Mouse (Mus musculus): ENCODE measurements around the gene Pde7b. TPM values are rescaled to one million over a fixed set of nuclear protein-coding genes. Genes with fewer than 3 reads are reported as not detected.

The Pde7b gene
- total and polyA plus RNA-seq, 3 experiments, result 11.7 to 57.0 (median 53.1) TPM

GRCm38 (mm10) chr10:20398224-20398623 is 326.7 kb downstream of the Pde7b start:
- DNase-seq, result no peak
- intact Hi-C loops (cut with DNase I), result no loop called here
- Histone ChIP-seq H3K36me3 (ENCODE audit: control insufficient read depth, insufficient read depth, low read length) (no peaks in the 10 kb centered on the region), H3K27ac (no peak overlapping the region), H3K27me3 (ENCODE audit: control insufficient read depth, insufficient read depth, low read length) (no peaks in the 10 kb centered on the region), H3K4me1 (ENCODE audit: control insufficient read depth, insufficient read depth, low read length) (no peaks in the 10 kb centered on the region), H3K9ac (ENCODE audit: low read depth, low read length) (no peak overlapping the region), H3K4me3 (no peak overlapping the region), H3K79me2 (replicated peaks; ENCODE audit: control insufficient read depth, insufficient read depth, low read length) (no peaks in the 10 kb centered on the region)
- no peak for TF ChIP-seq EP300 (IDR thresholded peaks at IDR 0.05; ENCODE audit: insufficient read depth, low read depth, low read length)
- TF ChIP-seq CTCF (IDR thresholded peaks at IDR 0.05), result no peak
- TF ChIP-seq POLR2A (IDR thresholded peaks at IDR 0.05; ENCODE audit: insufficient read depth, low read depth, low read length), result no peak
- 65% methylated on average over 6 of the region's 6 CpGs for WGBS

GRCm38 (mm10) chr10:20395778-20396177 is 329.1 kb downstream of the Pde7b start:
- no peaks in the 10 kb centered on the region for H3K27me3 ChIP-seq (ENCODE audit: control insufficient read depth, insufficient read depth, low read length)
- DNase-seq, result no peak
- WGBS, result 88% methylated on average over 3 of the region's 3 CpGs
- no peaks in the 10 kb centered on the region for H3K79me2 ChIP-seq (replicated peaks; ENCODE audit: control insufficient read depth, insufficient read depth, low read length)
- intact Hi-C loops (cut with DNase I), result no loop called here
- H3K4me3 ChIP-seq, result no peak overlapping the region
- H3K4me1 ChIP-seq (ENCODE audit: control insufficient read depth, insufficient read depth, low read length), result no peaks in the 10 kb centered on the region
- no peaks in the 10 kb centered on the region for H3K36me3 ChIP-seq (ENCODE audit: control insufficient read depth, insufficient read depth, low read length)
- H3K9ac ChIP-seq (ENCODE audit: low read depth, low read length), result no peak overlapping the region
- TF ChIP-seq EP300 (IDR thresholded peaks at IDR 0.05; ENCODE audit: insufficient read depth, low read depth, low read length), result no peak
- TF ChIP-seq CTCF (IDR thresholded peaks at IDR 0.05), result no peak
- no peak for TF ChIP-seq POLR2A (IDR thresholded peaks at IDR 0.05; ENCODE audit: insufficient read depth, low read depth, low read length)
- H3K27ac ChIP-seq, result no peak overlapping the region

GRCm38 (mm10) chr10:20394815-20395214 is 330.1 kb downstream of the Pde7b start:
- Histone ChIP-seq H3K27ac (no peak overlapping the region), H3K4me3 (no peak overlapping the region), H3K36me3 (ENCODE audit: control insufficient read depth, insufficient read depth, low read length) (no peaks in the 10 kb centered on the region), H3K9ac (ENCODE audit: low read depth, low read length) (no peak overlapping the region), H3K27me3 (ENCODE audit: control insufficient read depth, insufficient read depth, low read length) (no peaks in the 10 kb centered on the region), H3K79me2 (replicated peaks; ENCODE audit: control insufficient read depth, insufficient read depth, low read length) (no peaks in the 10 kb centered on the region), H3K4me1 (ENCODE audit: control insufficient read depth, insufficient read depth, low read length) (no peaks in the 10 kb centered on the region)
- no peak for DNase-seq
- TF ChIP-seq POLR2A (IDR thresholded peaks at IDR 0.05; ENCODE audit: insufficient read depth, low read depth, low read length), result no peak
- TF ChIP-seq EP300 (IDR thresholded peaks at IDR 0.05; ENCODE audit: insufficient read depth, low read depth, low read length), result no peak
- TF ChIP-seq CTCF (IDR thresholded peaks at IDR 0.05), result no peak
- intact Hi-C loops (cut with DNase I), result no loop called here
- 54% methylated on average over 5 of the region's 5 CpGs for WGBS

GRCm38 (mm10) chr10:20390568-20390967 is 334.3 kb downstream of the Pde7b start:
- Histone ChIP-seq H3K79me2 (replicated peaks; ENCODE audit: control insufficient read depth, insufficient read depth, low read length) (no peaks in the 10 kb centered on the region), H3K4me1 (ENCODE audit: control insufficient read depth, insufficient read depth, low read length) (no peaks in the 10 kb centered on the region), H3K9ac (ENCODE audit: low read depth, low read length) (no peak overlapping the region), H3K27ac (no peak overlapping the region), H3K4me3 (no peak overlapping the region), H3K27me3 (ENCODE audit: control insufficient read depth, insufficient read depth, low read length) (no peaks in the 10 kb centered on the region), H3K36me3 (ENCODE audit: control insufficient read depth, insufficient read depth, low read length) (no peaks in the 10 kb centered on the region)
- intact Hi-C loops (cut with DNase I), result no loop called here
- TF ChIP-seq CTCF (IDR thresholded peaks at IDR 0.05), result no peak
- no peak for TF ChIP-seq EP300 (IDR thresholded peaks at IDR 0.05; ENCODE audit: insufficient read depth, low read depth, low read length)
- no peak for TF ChIP-seq POLR2A (IDR thresholded peaks at IDR 0.05; ENCODE audit: insufficient read depth, low read depth, low read length)
- WGBS, result 55% methylated on average over 3 of the region's 3 CpGs
- no peak for DNase-seq

GRCm38 (mm10) chr10:20382807-20383419 is 342.0 kb downstream of the Pde7b start:
- DNase-seq, result no peak
- H3K27ac ChIP-seq, result no peak overlapping the region
- TF ChIP-seq EP300 (IDR thresholded peaks at IDR 0.05; ENCODE audit: insufficient read depth, low read depth, low read length) (no peak), CTCF (IDR thresholded peaks at IDR 0.05) (no peak), POLR2A (IDR thresholded peaks at IDR 0.05; ENCODE audit: insufficient read depth, low read depth, low read length) (no peak)
- no peaks in the 10 kb centered on the region for H3K79me2 ChIP-seq (replicated peaks; ENCODE audit: control insufficient read depth, insufficient read depth, low read length)
- peaks cover 2% of the 10 kb centered on the region; the same call in 1 of the 2 replicates for H3K4me1 ChIP-seq (ENCODE audit: control insufficient read depth, insufficient read depth, low read length)
- no peaks in the 10 kb centered on the region for H3K36me3 ChIP-seq (ENCODE audit: control insufficient read depth, insufficient read depth, low read length)
- H3K27me3 ChIP-seq (ENCODE audit: control insufficient read depth, insufficient read depth, low read length), result no peaks in the 10 kb centered on the region
- H3K4me3 ChIP-seq, result no peak overlapping the region
- 80% methylated on average over 6 of the region's 6 CpGs for WGBS
- no peak overlapping the region for H3K9ac ChIP-seq (ENCODE audit: low read depth, low read length)
- intact Hi-C loops (cut with DNase I), result no loop called here

- no peak for DNase-seq
Observed at GRCm38 (mm10) chr10:20381352-20381751, 343.5 kb downstream of the Pde7b start.

More at GRCm38 (mm10) chr10:20381352-20381751, 343.5 kb downstream of the Pde7b start:
- Histone ChIP-seq H3K27ac (no peak overlapping the region), H3K27me3 (ENCODE audit: control insufficient read depth, insufficient read depth, low read length) (no peaks in the 10 kb centered on the region), H3K9ac (ENCODE audit: low read depth, low read length) (no peak overlapping the region), H3K4me3 (no peak overlapping the region), H3K79me2 (replicated peaks; ENCODE audit: control insufficient read depth, insufficient read depth, low read length) (no peaks in the 10 kb centered on the region), H3K4me1 (ENCODE audit: control insufficient read depth, insufficient read depth, low read length) (peaks cover 2% of the 10 kb centered on the region; the same call in 1 of the 2 replicates), H3K36me3 (ENCODE audit: control insufficient read depth, insufficient read depth, low read length) (no peaks in the 10 kb centered on the region)
- TF ChIP-seq EP300 (IDR thresholded peaks at IDR 0.05; ENCODE audit: insufficient read depth, low read depth, low read length) (no peak), POLR2A (IDR thresholded peaks at IDR 0.05; ENCODE audit: insufficient read depth, low read depth, low read length) (no peak), CTCF (IDR thresholded peaks at IDR 0.05) (no peak)
- WGBS, result 81% methylated on average over 3 of the region's 3 CpGs
- intact Hi-C loops (cut with DNase I), result no loop called here
